Mouse (Mus musculus) megakaryocyte progenitor cell, adult 5-6 weeks (primary cell): ENCODE results near the gene Cpa1. TPM values are rescaled to one million over a fixed set of nuclear protein-coding genes. Genes with fewer than 3 reads are reported as not detected.

ENCODE experiments used
- total RNA-seq, 2 experiments: library from RNA; stranded (forward) in 1 of 2; stranded (reverse) in 1 of 2; fragments of 157-497, 149-512 nt in 1 of 2; fragments of 200-1000 nt in 1 of 2; gene quantifications; 2 replicates each; pipeline versions ENCODE4 v1.2.3 to v1.2.4; 2015 to 2017

The Cpa1 gene
- total RNA-seq, 2 experiments from 2014 or later, result not detected

Other genes starting within 250 kb of the Cpa1 start
- gene Zc3hc1, start 248.2 kb upstream of the Cpa1 start, total RNA-seq (2015), result 31.0 and 35.6 TPM in 2 replicates
- 41.4 and 49.9 TPM in 2 replicates for gene Zc3hc1, start 248.2 kb upstream of the Cpa1 start, total RNA-seq (2017)
- gene Klhdc10, start 237.3 kb upstream of the Cpa1 start, total RNA-seq (2015), result 27.2 and 28.4 TPM in 2 replicates
- 50.8 and 69.9 TPM in 2 replicates for gene Klhdc10, start 237.3 kb upstream of the Cpa1 start, total RNA-seq (2017)
- 46.5 and 62.6 TPM in 2 replicates for gene Tmem209, start 129.4 kb upstream of the Cpa1 start, total RNA-seq (2015)
- 29.4 and 31.7 TPM in 2 replicates for gene Tmem209, start 129.4 kb upstream of the Cpa1 start, total RNA-seq (2017)
- not detected in 2 replicates for gene Ssmem1, start 129.4 kb upstream of the Cpa1 start, total RNA-seq (2015)
- gene Ssmem1, start 129.4 kb upstream of the Cpa1 start, total RNA-seq (2017), result not detected in 2 replicates
- 1.3 TPM in 1 of 2 replicates, not detected in the other for gene Cpa2, start 97.6 kb upstream of the Cpa1 start, total RNA-seq (2015)
- gene Cpa2, start 97.6 kb upstream of the Cpa1 start, total RNA-seq (2017), result not detected in 2 replicates
- not detected in 2 replicates for gene Cpa4, start 70.8 kb upstream of the Cpa1 start, total RNA-seq (2015)
- gene Cpa4, start 70.8 kb upstream of the Cpa1 start, total RNA-seq (2017), result not detected in 2 replicates
- gene Cpa5, start 28.2 kb upstream of the Cpa1 start, total RNA-seq (2015), result not detected in 2 replicates
- not detected in 2 replicates for gene Cpa5, start 28.2 kb upstream of the Cpa1 start, total RNA-seq (2017)
- gene Cep41, start 54.5 kb downstream of the Cpa1 start, total RNA-seq (2015), result 7.5 and 10.2 TPM in 2 replicates
- 5.2 and 8.4 TPM in 2 replicates for gene Cep41, start 54.5 kb downstream of the Cpa1 start, total RNA-seq (2017)
- gene Mest, start 84.3 kb downstream of the Cpa1 start, total RNA-seq (2015), result not detected in 2 replicates
- gene Mest, start 84.3 kb downstream of the Cpa1 start, total RNA-seq (2017), result 0.12 TPM in 1 of 2 replicates, not detected in the other